Mouse (Mus musculus) MEL (cell line): ENCODE data around the gene March6.
A peak's percentile ranks its signal among the peaks of the same experiment; 100 is the strongest.

Experiments used
- CHD2 ChIP-seq: IDR thresholded peaks from 2 replicates; pipeline ENCODE4 v1.6.1; 2011; ENCODE audit warnings: low read length, improper control_type of control experiment
- CTCF ChIP-seq, 3 experiments: IDR thresholded peaks in 2 of 3; conservative IDR thresholded peaks in 1 of 3; 2 replicates each; pipeline ENCODE4 v1.5.1; 2011 to 2012; ENCODE audit warnings: low read length in 3 of 3, low read depth in 2 of 3, mild to moderate bottlenecking in 2 of 3, improper control_type of control experiment in 1 of 3, inconsistent platforms in 1 of 3, mixed read lengths in 1 of 3, moderate library complexity in 1 of 3; ENCODE audit not compliant: control insufficient read depth in 1 of 3, insufficient read depth in 1 of 3, poor library complexity in 1 of 3, severe bottlenecking in 1 of 3
- EP300 ChIP-seq, 2 experiments: IDR thresholded peaks; 2 replicates each; pipeline ENCODE4 v1.6.1; 2011; ENCODE audit warnings: improper control_type of control experiment in 2 of 2, low read length in 2 of 2, low read depth in 1 of 2, mild to moderate bottlenecking in 1 of 2
- JUND ChIP-seq: IDR thresholded peaks from 2 replicates; pipeline ENCODE4 v1.6.1; 2011; ENCODE audit warnings: low read depth, mild to moderate bottlenecking, improper control_type of control experiment, low read length
- KAT2A ChIP-seq: conservative IDR thresholded peaks from 2 replicates; pipeline ENCODE4 v1.6.1; 2012; ENCODE audit warnings: low read depth, low read length, improper control_type of control experiment, inconsistent platforms
- MAX ChIP-seq: IDR thresholded peaks from 2 replicates; pipeline ENCODE4 v1.6.1; 2011; ENCODE audit warnings: low read length, improper control_type of control experiment
- MYC ChIP-seq: IDR thresholded peaks from 2 replicates; pipeline ENCODE4 v1.6.1; 2011; ENCODE audit warnings: low read depth, mild to moderate bottlenecking, low read length, improper control_type of control experiment, moderate library complexity
- POLR2A ChIP-seq, 2 experiments: IDR thresholded peaks; 2 replicates each; pipeline ENCODE4 v1.6.1; 2011 to 2012; ENCODE audit warnings: low read length in 2 of 2, mild to moderate bottlenecking in 2 of 2, control low read depth in 1 of 2, improper control_type of control experiment in 1 of 2, low read depth in 1 of 2, moderate library complexity in 1 of 2; ENCODE audit not compliant: control insufficient read depth in 1 of 2, insufficient read depth in 1 of 2, poor library complexity in 1 of 2
- POLR2AphosphoS5 ChIP-seq: IDR thresholded peaks from 2 replicates; pipeline ENCODE4 v1.6.1; 2012; ENCODE audit warnings: low read depth, borderline replicate concordance, mild to moderate bottlenecking, inconsistent platforms, low read length, moderate library complexity, mixed read lengths
- RCOR1 ChIP-seq: IDR thresholded peaks from 2 replicates; pipeline ENCODE4 v1.6.1; 2012; ENCODE audit warnings: low read depth, mild to moderate bottlenecking, inconsistent platforms, low read length, improper control_type of control experiment
- SMC3 ChIP-seq: IDR thresholded peaks from 2 replicates; pipeline ENCODE4 v1.6.1; 2011; ENCODE audit warnings: low read depth, low read length, improper control_type of control experiment
- TBP ChIP-seq: IDR thresholded peaks from 2 replicates; pipeline ENCODE4 v1.8.0; 2011; ENCODE audit warnings: low read depth, low read length, improper control_type of control experiment
- ZKSCAN1 ChIP-seq: IDR thresholded peaks from 2 replicates; pipeline ENCODE4 v1.6.1; 2012; ENCODE audit warnings: low read depth, mild to moderate bottlenecking, inconsistent platforms, low read length, improper control_type of control experiment, moderate library complexity
- ZNF384 ChIP-seq: IDR thresholded peaks from 2 replicates; pipeline ENCODE4 v1.6.1; 2012; ENCODE audit warnings: low read depth, mild to moderate bottlenecking, inconsistent platforms, low read length, improper control_type of control experiment

- TF ChIP-seq SMC3 = no peak
- TF ChIP-seq EP300 (IDR thresholded peaks at IDR 0.05; ENCODE audit: low read depth in 1 of 2, low read length in 2 of 2) = no peak
- peak; percentile 99 for TF ChIP-seq JUND
- TF ChIP-seq CTCF (IDR thresholded peaks at IDR 0.05 in 2 of 3, conservative IDR thresholded peaks at IDR 0.05 in 1 of 3; ENCODE audit: control insufficient read depth in 1 of 3, insufficient read depth in 1 of 3, low read depth in 2 of 3, low read length in 3 of 3, poor library complexity in 1 of 3, severe bottlenecking in 1 of 3) = no peak
- peak in 1 of 2 experiments; percentile 59; a peak in 2 of 4 replicates for TF ChIP-seq POLR2A (IDR thresholded peaks at IDR 0.05; ENCODE audit: control insufficient read depth in 1 of 2, insufficient read depth in 1 of 2, low read depth in 1 of 2, low read length in 2 of 2, poor library complexity in 1 of 2)
- TF ChIP-seq ZNF384 = no peak
- TF ChIP-seq MAX = peak; percentile 63
- TF ChIP-seq ZKSCAN1 = no peak
- no peak for TF ChIP-seq CHD2
- TF ChIP-seq RCOR1 = no peak
- peak; percentile 31 for TF ChIP-seq MYC
- peak; percentile 49; the same call in 1 of the 2 replicates for TF ChIP-seq TBP
- no peak for TF ChIP-seq KAT2A
- TF ChIP-seq POLR2AphosphoS5 = no peak
Measured at GRCm38 (mm10) chr15:31413662-31414061, 117.2 kb downstream of the March6 start.
